Mouse (Mus musculus) lung, postnatal 0 days (tissue): ENCODE results near the gene Ubl3. TPM values are rescaled to one million over a fixed set of nuclear protein-coding genes. Genes with fewer than 3 reads are reported as not detected.

Source experiments
- ATAC-seq: fragments of 200-750 bp; cut with Nextera tagmentation; 2 replicates; pipeline ENCODE4 v1.8.0; 2017; ENCODE audit warnings: moderate library complexity
- DNase-seq: peaks from one replicate; pipeline ENCODE4 v3.0.0-alpha.2; 2016; ENCODE audit warnings: low spot score
- H3K27ac ChIP-seq: fragments of 300-500 bp; sonication (generic); 2 replicates; pipeline ENCODE4 v1.5.1; 2014; ENCODE audit warnings: antibody characterized with exemption, mild to moderate bottlenecking, low read length, mixed read lengths
- H3K27me3 ChIP-seq: fragments of 300-500 bp; sonication (generic); replicated peaks from 2 replicates; pipeline ENCODE4 v1.6.1; 2014; ENCODE audit warnings: low read length, mixed read lengths; ENCODE audit not compliant: insufficient read depth
- H3K36me3 ChIP-seq: fragments of 300-500 bp; sonication (generic); 2 replicates; pipeline ENCODE4 v1.6.1; 2014; ENCODE audit warnings: low read length, mixed read lengths; ENCODE audit not compliant: insufficient read depth
- H3K4me1 ChIP-seq: fragments of 300-500 bp; sonication (generic); 2 replicates; pipeline ENCODE4 v1.6.1; 2014; ENCODE audit warnings: antibody characterized with exemption, low read depth, low read length, mixed read lengths; ENCODE audit not compliant: insufficient read depth
- H3K4me2 ChIP-seq: fragments of 300-500 bp; sonication (generic); replicated peaks from 2 replicates; pipeline ENCODE4 v1.6.1; 2014; ENCODE audit warnings: low read depth, mild to moderate bottlenecking, low read length, moderate library complexity, mixed read lengths
- H3K4me3 ChIP-seq: fragments of 300-500 bp; sonication (generic); 2 replicates; pipeline ENCODE4 v1.5.1; 2014; ENCODE audit warnings: low read depth, low read length
- H3K9ac ChIP-seq: fragments of 300-500 bp; sonication (generic); replicated peaks from 2 replicates; pipeline ENCODE4 v1.6.1; 2014; ENCODE audit warnings: low read depth, mild to moderate bottlenecking
- H3K9me3 ChIP-seq: fragments of 300-500 bp; sonication (generic); 2 replicates; pipeline ENCODE4 v1.6.1; 2016; ENCODE audit warnings: low read length, mixed read lengths
- CTCF ChIP-seq: IDR thresholded peaks from 2 replicates; pipeline ENCODE4 v1.5.1; 2016; ENCODE audit warnings: antibody characterized with exemption, mild to moderate bottlenecking
- EP300 ChIP-seq: IDR thresholded peaks from 2 replicates; pipeline ENCODE4 v1.6.1; 2016; ENCODE audit warnings: antibody characterized with exemption, mild to moderate bottlenecking, control low read depth
- whole genome bisulfite sequencing: fragments of 180-500 bp; shearing (Covaris S2); extraction: QIAGEN DNeasy Blood & Tissue Kit; methylation state at CpG from one replicate; pipeline ENCODE4 v1.1.7; 2014; 5-methylcytosine and 5-hydroxymethylcytosine counted together
- polyA plus RNA-seq: library from polyadenylated mRNA; unstranded; fragments of >200 nt; fragmentation: Nextera tagmentation; extraction: Ambion mirVana; gene quantifications from 2 replicates; pipeline ENCODE4 v1.2.1, GENCODE M21; 2015

Ubl3 gene
- polyA plus RNA-seq, 1 experiment from 2014 or later, result 161 TPM

GRCm38 (mm10) chr5:148500516-148500915, 52.1 kb downstream of the Ubl3 start:
- Histone ChIP-seq H3K9ac (no peak overlapping the region), H3K27me3 (no peaks in the 10 kb centered on the region), H3K4me3 (no peak overlapping the region), H3K27ac (no peak overlapping the region), H3K4me2 (no peak overlapping the region), H3K4me1 (no peaks in the 10 kb centered on the region), H3K36me3 (peaks cover 5% of the 10 kb centered on the region), H3K9me3 (no peaks in the 10 kb centered on the region)
- ATAC-seq (no peak; the same call in 1 of the 2 replicates), DNase-seq (peak; percentile 40)
- no peak for TF ChIP-seq CTCF
- TF ChIP-seq EP300, result no peak
- 76% methylated on average over 8 of the region's 8 CpGs for WGBS

DNA sequence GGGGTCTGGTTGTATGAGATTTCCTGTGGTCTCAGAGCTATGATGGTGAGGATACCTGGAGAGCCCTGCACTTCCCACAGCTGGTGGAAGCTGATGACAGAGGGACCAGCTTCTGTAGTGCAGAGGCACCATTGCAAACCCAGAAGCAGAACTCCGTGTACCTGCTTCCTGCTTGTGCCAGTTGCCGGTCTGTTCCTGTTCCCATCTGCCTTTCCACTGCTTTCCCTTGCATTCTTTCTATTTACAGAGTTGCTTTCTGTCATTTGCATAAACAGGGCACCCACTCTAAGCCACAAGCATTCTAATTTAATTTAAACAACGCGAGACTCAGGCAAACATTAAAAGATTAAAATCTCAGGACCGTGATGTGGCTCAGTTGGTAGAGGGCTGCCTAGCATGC, 53.0 kb downstream of the Ubl3 start:
- ATAC-seq, result no peak
- Histone ChIP-seq H3K36me3 (no peaks in the 10 kb centered on the region), H3K27ac (no peak overlapping the region), H3K27me3 (no peaks in the 10 kb centered on the region), H3K4me1 (no peaks in the 10 kb centered on the region), H3K4me3 (no peak overlapping the region), H3K9me3 (no peaks in the 10 kb centered on the region), H3K9ac (no peak overlapping the region), H3K4me2 (no peak overlapping the region)
- no peak for DNase-seq
- TF ChIP-seq CTCF, result no peak
- no peak for TF ChIP-seq EP300
- WGBS, result 65% methylated on average over 5 of the region's 5 CpGs

GRCm38 (mm10) chr5:148495991-148496390, 56.6 kb downstream of the Ubl3 start:
- WGBS, result 89% methylated on average over 6 of the region's 6 CpGs
- ATAC-seq, result no peak
- Histone ChIP-seq H3K36me3 (no peaks in the 10 kb centered on the region), H3K4me2 (no peak overlapping the region), H3K4me1 (no peaks in the 10 kb centered on the region), H3K9ac (no peak overlapping the region), H3K4me3 (no peak overlapping the region), H3K9me3 (no peaks in the 10 kb centered on the region), H3K27me3 (no peaks in the 10 kb centered on the region), H3K27ac (no peak overlapping the region)
- TF ChIP-seq CTCF (peak; percentile 8; the same call in 1 of the 2 replicates), EP300 (no peak)
- DNase-seq, result no peak

- Histone ChIP-seq H3K4me1 (no peaks in the 10 kb centered on the region), H3K36me3 (no peaks in the 10 kb centered on the region), H3K9ac (no peak overlapping the region), H3K4me3 (no peak overlapping the region), H3K9me3 (no peaks in the 10 kb centered on the region), H3K4me2 (peak overlapping the region; percentile 34; the same call in 1 of the 2 replicates), H3K27ac (no peak overlapping the region), H3K27me3 (no peaks in the 10 kb centered on the region)
- TF ChIP-seq EP300 (peak; percentile 87), CTCF (no peak)
- 16% methylated on average over 10 of the region's 10 CpGs for WGBS
- DNase-seq (peak; percentile 80), ATAC-seq (peak; percentile 88)
Observed at GRCm38 (mm10) chr5:148495173-148495572, 57.4 kb downstream of the Ubl3 start.

GRCm38 (mm10) chr5:148494249-148494648, 58.3 kb downstream of the Ubl3 start:
- Histone ChIP-seq H3K4me1 (peaks cover 7% of the 10 kb centered on the region; the same call in 1 of the 2 replicates), H3K27me3 (no peaks in the 10 kb centered on the region), H3K4me2 (no peak overlapping the region), H3K9ac (no peak overlapping the region), H3K4me3 (no peak overlapping the region), H3K36me3 (no peaks in the 10 kb centered on the region), H3K9me3 (no peaks in the 10 kb centered on the region), H3K27ac (no peak overlapping the region)
- no peak for DNase-seq
- no peak for ATAC-seq
- TF ChIP-seq CTCF (no peak), EP300 (no peak)
- WGBS, result 90% methylated on average over 5 of the region's 5 CpGs

- DNase-seq (no peak), ATAC-seq (no peak)
- Histone ChIP-seq H3K4me3 (no peak overlapping the region), H3K9ac (no peak overlapping the region), H3K4me2 (no peak overlapping the region), H3K27me3 (no peaks in the 10 kb centered on the region), H3K27ac (no peak overlapping the region), H3K36me3 (no peaks in the 10 kb centered on the region), H3K4me1 (peaks cover 7% of the 10 kb centered on the region; the same call in 1 of the 2 replicates), H3K9me3 (no peaks in the 10 kb centered on the region)
- TF ChIP-seq EP300, result no peak
- TF ChIP-seq CTCF, result no peak
- 85% methylated on average over 4 of the region's 4 CpGs for WGBS
Observed at GRCm38 (mm10) chr5:148493025-148493424, 59.6 kb downstream of the Ubl3 start.

DNA sequence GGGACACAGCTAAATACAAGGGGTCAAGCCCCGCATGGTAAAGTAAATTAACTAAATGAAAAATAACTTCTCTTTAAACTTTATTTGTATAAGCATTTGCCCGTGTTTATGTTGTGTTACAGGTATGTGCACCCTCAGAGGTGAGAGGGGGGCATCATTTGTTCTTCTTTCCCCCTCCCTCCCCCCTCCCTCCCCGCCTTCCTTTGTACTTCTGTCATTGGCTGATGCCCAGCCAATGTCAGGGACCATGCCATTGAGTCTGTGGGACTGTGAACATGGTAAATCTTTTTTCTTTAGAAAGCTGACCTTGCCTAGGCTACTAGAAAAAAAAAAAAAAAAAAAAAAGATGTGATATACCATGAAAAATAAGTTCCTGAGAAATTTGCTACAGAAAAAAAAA, 62.2 kb downstream of the Ubl3 start:
- ATAC-seq (no peak), DNase-seq (no peak)
- H3K4me2 ChIP-seq, result no peak overlapping the region
- H3K36me3 ChIP-seq, result no peaks in the 10 kb centered on the region
- no peak overlapping the region for H3K27ac ChIP-seq
- H3K27me3 ChIP-seq, result no peaks in the 10 kb centered on the region
- no peak overlapping the region for H3K4me3 ChIP-seq
- H3K9ac ChIP-seq, result no peak overlapping the region
- TF ChIP-seq EP300, result no peak
- TF ChIP-seq CTCF, result no peak
- H3K4me1 ChIP-seq, result peaks cover 7% of the 10 kb centered on the region; the same call in 1 of the 2 replicates
- 66% methylated on average over 3 of the region's 3 CpGs for WGBS
- no peaks in the 10 kb centered on the region for H3K9me3 ChIP-seq
